Mouse (Mus musculus): ENCODE measurements at regions not wholly inside any gene's neighbourhood (a gene's known extent, or its start where the extent isn't known, plus 50 kb on each side); places are given as distances from the start of the nearest gene placed in this dataset.
A peak's percentile ranks its signal among the peaks of the same experiment; 100 is the strongest.

- no peak for DNase-seq
These were observed 195.7 kb upstream of the Hhip start for GRCm38 (mm10) chr8:80253541-80253940.

GRCm38 (mm10) chr8:80251595-80251994, 193.8 kb upstream of the Hhip start:
- DNase-seq: no peak

GRCm38 (mm10) chr8:80250305-80251161, 192.7 kb upstream of the Hhip start:
- no peak for DNase-seq

GRCm38 (mm10) chr8:80249762-80250161, 192.0 kb upstream of the Hhip start:
- DNase-seq: no peak

- no peak for DNase-seq
These were observed 182.1 kb upstream of the Hhip start for GRCm38 (mm10) chr8:80239879-80240278.

- DNase-seq: no peak
These were observed 152.6 kb upstream of the Hhip start for GRCm38 (mm10) chr8:80210361-80210760.

GRCm38 (mm10) chr8:80204678-80205654, 147.2 kb upstream of the Hhip start:
- DNase-seq: no peak

GRCm38 (mm10) chr8:80203769-80204677, 146.2 kb upstream of the Hhip start:
- no peak for DNase-seq

- no peak for DNase-seq
These were observed 139.9 kb upstream of the Hhip start for GRCm38 (mm10) chr8:80197680-80198079.

GRCm38 (mm10) chr8:80190510-80190908, 132.7 kb upstream of the Hhip start:
- no peak for DNase-seq

- no peak for DNase-seq
These were observed 132.1 kb upstream of the Hhip start for GRCm38 (mm10) chr8:80189797-80190509.

GRCm38 (mm10) chr8:80185286-80185685, 127.5 kb upstream of the Hhip start:
- no peak for DNase-seq

- no peak for DNase-seq
These were observed 110.9 kb upstream of the Hhip start for GRCm38 (mm10) chr8:80168688-80169087.

GRCm38 (mm10) chr8:80149458-80150083, 91.8 kb upstream of the Hhip start:
- peak; percentile 6 for DNase-seq

GRCm38 (mm10) chr8:80147929-80148328, 90.1 kb upstream of the Hhip start:
- no peak for DNase-seq

- no peak for DNase-seq
These were observed 80.7 kb upstream of the Hhip start for GRCm38 (mm10) chr8:80138481-80138880.

- DNase-seq: no peak
These were observed 62.7 kb upstream of the Hhip start for GRCm38 (mm10) chr8:80120378-80120965.

- no peak for DNase-seq
These were observed 59.5 kb upstream of the Hhip start for GRCm38 (mm10) chr8:80117328-80117727.

Measured in cerebellum, adult 11 months (tissue).